Mouse (Mus musculus) liver, embryonic 16.5 days (tissue): ENCODE measurements around the gene Tmem242. TPM values are rescaled to one million over a fixed set of nuclear protein-coding genes. Genes with fewer than 3 reads are reported as not detected.

Experiments
- ATAC-seq: fragments of 200-750 bp; cut with Nextera tagmentation; 2 replicates; pipeline ENCODE4 v1.8.0; 2017; ENCODE audit warnings: low read depth, mild to moderate bottlenecking, moderate number of reproducible peaks, moderate library complexity
- H3K27ac ChIP-seq: fragments of 300-500 bp; sonication (generic); 2 replicates; pipeline ENCODE4 v1.5.1; 2014; ENCODE audit warnings: mild to moderate bottlenecking, low read length
- H3K27me3 ChIP-seq: fragments of 300-500 bp; sonication (generic); 2 replicates; pipeline ENCODE4 v1.6.1; 2014; ENCODE audit warnings: low read depth, low read length, mixed read lengths; ENCODE audit not compliant: control insufficient read depth, insufficient read depth
- H3K36me3 ChIP-seq: fragments of 300-500 bp; sonication (generic); 2 replicates; pipeline ENCODE4 v1.6.1; 2014; ENCODE audit warnings: mild to moderate bottlenecking; ENCODE audit not compliant: control insufficient read depth, insufficient read depth
- H3K4me1 ChIP-seq: fragments of 300-500 bp; sonication (generic); 2 replicates; pipeline ENCODE4 v1.6.1; 2014; ENCODE audit warnings: low read depth, low read length, mixed read lengths; ENCODE audit not compliant: control insufficient read depth
- H3K4me2 ChIP-seq: fragments of 300-500 bp; sonication (generic); 2 replicates; pipeline ENCODE4 v1.6.1; 2014; ENCODE audit warnings: low read depth, low read length, mixed read lengths
- H3K4me3 ChIP-seq: fragments of 300-500 bp; sonication (generic); 2 replicates; pipeline ENCODE4 v1.5.1; 2014; ENCODE audit warnings: low read depth, mild to moderate bottlenecking, low read length
- H3K9ac ChIP-seq: fragments of 300-500 bp; sonication (generic); 2 replicates; pipeline ENCODE4 v1.6.1; 2014; ENCODE audit warnings: low read depth, low read length
- H3K9me3 ChIP-seq: fragments of 300-500 bp; sonication (generic); replicated peaks from 2 replicates; pipeline ENCODE4 v1.6.1; 2016; ENCODE audit warnings: low read length; ENCODE audit not compliant: control insufficient read depth
- WGBS: fragments of 180-500 bp; shearing (Covaris S2); extraction: QIAGEN DNeasy Blood & Tissue Kit; methylation state at CpG from one replicate; pipeline ENCODE4 v1.1.7; 2014; ENCODE audit not compliant: insufficient replicate concordance; 5-methylcytosine and 5-hydroxymethylcytosine counted together
- polyA plus RNA-seq: library from polyadenylated mRNA; unstranded; fragments of >200 nt; fragmentation: Nextera tagmentation; extraction: Ambion mirVana; gene quantifications from 2 replicates; pipeline ENCODE4 v1.2.1, GENCODE M21; 2015

Gene Tmem242
- polyA plus RNA-seq, 1 experiment from 2014 or later = 43.0 TPM

GRCm38 (mm10) chr17:5421835-5422234 lies 18.2 kb downstream of the Tmem242 start:
- H3K4me1 ChIP-seq = no peaks in the 10 kb centered on the region
- H3K4me3 ChIP-seq = no peak overlapping the region
- no peaks in the 10 kb centered on the region for H3K9me3 ChIP-seq
- no peaks in the 10 kb centered on the region for H3K27me3 ChIP-seq
- no peak for ATAC-seq
- no peak overlapping the region for H3K4me2 ChIP-seq
- no peak overlapping the region for H3K9ac ChIP-seq
- WGBS = 40% methylated on average over 4 of the region's 4 CpGs
- no peaks in the 10 kb centered on the region; the same call in 1 of the 2 replicates for H3K36me3 ChIP-seq
- H3K27ac ChIP-seq = no peak overlapping the region

DNA sequence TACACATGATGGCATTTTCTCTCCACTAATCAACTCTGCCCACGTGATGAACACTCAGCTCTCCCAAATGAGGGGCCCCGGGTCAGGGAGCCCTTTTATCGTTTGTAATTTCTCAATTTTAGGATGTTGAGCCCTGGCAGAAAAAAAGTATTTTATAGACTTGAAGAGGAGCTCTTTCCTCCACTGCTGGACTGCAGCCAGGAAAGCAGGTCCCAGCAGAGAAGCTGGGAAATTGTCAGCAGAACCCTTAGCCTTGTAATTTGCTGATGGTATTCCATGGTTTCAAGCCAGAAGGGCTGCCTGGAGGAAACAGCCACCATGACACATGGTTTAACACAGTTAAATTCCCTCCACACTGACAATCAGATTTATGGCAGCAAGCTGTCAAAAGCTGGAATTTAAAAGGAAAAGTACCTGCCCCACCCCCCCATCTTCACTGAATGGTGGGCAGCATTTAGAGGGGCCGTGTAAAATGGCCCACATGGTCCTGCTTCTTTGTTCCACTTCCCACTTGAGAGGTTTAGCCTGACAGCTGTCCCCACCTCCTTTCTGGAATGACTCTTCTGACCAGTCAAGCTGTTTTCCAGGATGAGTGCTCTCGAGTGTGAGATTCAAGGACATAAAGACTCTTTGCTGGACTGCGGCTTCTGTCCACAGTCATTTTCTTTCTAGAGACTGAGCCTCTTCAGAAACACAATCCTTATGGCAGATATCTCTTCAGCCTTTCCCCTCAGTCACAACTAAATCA lies 20.1 kb downstream of the Tmem242 start:
- H3K36me3 ChIP-seq = no peaks in the 10 kb centered on the region; the same call in 1 of the 2 replicates
- no peaks in the 10 kb centered on the region for H3K9me3 ChIP-seq
- H3K4me1 ChIP-seq = no peaks in the 10 kb centered on the region
- no peaks in the 10 kb centered on the region for H3K27me3 ChIP-seq
- H3K4me2 ChIP-seq = no peak overlapping the region
- H3K27ac ChIP-seq = no peak overlapping the region
- ATAC-seq = no peak
- WGBS = 71% methylated on average over 6 of the region's 6 CpGs
- no peak overlapping the region for H3K9ac ChIP-seq
- H3K4me3 ChIP-seq = no peak overlapping the region

DNA sequence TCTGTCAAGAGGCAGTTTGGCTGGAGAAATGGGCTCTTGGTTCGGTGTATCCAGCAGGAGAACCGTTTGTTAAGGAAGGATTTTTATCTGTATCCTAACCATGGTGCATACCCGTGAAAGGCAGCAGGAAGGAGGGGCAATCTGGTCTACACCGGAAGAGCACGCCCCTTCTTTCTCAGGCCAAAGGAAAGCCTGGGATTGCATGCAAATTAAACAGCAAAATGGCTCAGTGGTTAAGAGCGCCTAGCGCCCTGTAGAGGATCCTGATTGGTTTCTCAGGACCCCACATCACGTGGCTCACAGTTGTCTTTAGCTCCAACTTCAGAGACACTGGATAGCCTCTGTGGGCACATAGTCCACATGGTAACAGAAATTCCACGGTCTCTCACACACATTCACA lies 21.0 kb downstream of the Tmem242 start:
- no peaks in the 10 kb centered on the region for H3K9me3 ChIP-seq
- H3K27me3 ChIP-seq = no peaks in the 10 kb centered on the region
- no peak for ATAC-seq
- H3K36me3 ChIP-seq = no peaks in the 10 kb centered on the region; the same call in 1 of the 2 replicates
- WGBS = 72% methylated on average over 9 of the region's 9 CpGs
- no peaks in the 10 kb centered on the region; the same call in 1 of the 2 replicates for H3K4me1 ChIP-seq
- no peak overlapping the region for H3K4me2 ChIP-seq
- H3K27ac ChIP-seq = no peak overlapping the region
- no peak overlapping the region for H3K4me3 ChIP-seq
- no peak overlapping the region for H3K9ac ChIP-seq

GRCm38 (mm10) chr17:5418545-5418944 lies 21.5 kb downstream of the Tmem242 start, which contains the start of gene Ldhal6b:
Gene Ldhal6b (minus strand): TSS chr17:5418767.
- no peak within 1 kb of the TSS for H3K27ac ChIP-seq
- ATAC-seq = no peak
- H3K4me1 ChIP-seq = no peaks in the 10 kb centered on the region; the same call in 1 of the 2 replicates
- H3K4me3 ChIP-seq = no peak within 1 kb of the TSS
- 82% methylated on average over 11 of the region's 11 CpGs for WGBS
- no peaks in the 10 kb centered on the region for H3K27me3 ChIP-seq
- H3K4me2 ChIP-seq = no peak within 1 kb of the TSS
- H3K9ac ChIP-seq = no peak within 1 kb of the TSS
- no peaks in the 10 kb centered on the region; the same call in 1 of the 2 replicates for H3K36me3 ChIP-seq
- H3K9me3 ChIP-seq = no peaks in the 10 kb centered on the region

- no peak overlapping the region for H3K9ac ChIP-seq
- no peak for ATAC-seq
- H3K27me3 ChIP-seq = no peaks in the 10 kb centered on the region
- no peak overlapping the region for H3K4me3 ChIP-seq
- H3K36me3 ChIP-seq = no peaks in the 10 kb centered on the region; the same call in 1 of the 2 replicates
- H3K27ac ChIP-seq = no peak overlapping the region
- H3K4me1 ChIP-seq = no peaks in the 10 kb centered on the region; the same call in none of the 2 replicates
- H3K4me2 ChIP-seq = no peak overlapping the region
- no peaks in the 10 kb centered on the region for H3K9me3 ChIP-seq
- 77% methylated on average over 3 of the region's 3 CpGs for WGBS
These were observed 23.5 kb downstream of the Tmem242 start for GRCm38 (mm10) chr17:5416518-5416917.

DNA sequence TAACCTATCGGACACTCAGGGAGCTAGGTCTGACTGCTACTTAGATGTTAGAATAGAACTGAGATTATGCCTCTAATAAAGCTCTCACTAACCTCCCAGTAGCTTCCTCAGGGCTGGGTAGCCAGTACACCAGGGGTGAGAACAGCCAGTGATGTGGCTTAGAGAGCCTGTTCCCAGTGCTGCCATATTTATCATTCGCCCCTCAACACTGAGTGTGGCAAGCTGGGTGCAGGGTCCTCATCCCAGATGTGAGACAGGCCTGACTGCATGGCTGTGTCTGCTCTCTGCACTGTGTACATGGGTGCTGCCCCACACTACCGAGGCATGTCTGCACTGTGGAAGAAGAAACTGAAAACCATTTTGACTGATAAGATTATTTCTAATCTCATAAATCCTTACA lies 26.0 kb downstream of the Tmem242 start:
- no peaks in the 10 kb centered on the region for H3K27me3 ChIP-seq
- no peaks in the 10 kb centered on the region; the same call in none of the 2 replicates for H3K4me1 ChIP-seq
- ATAC-seq = no peak
- H3K36me3 ChIP-seq = no peaks in the 10 kb centered on the region
- 58% methylated on average over 3 of the region's 3 CpGs for WGBS
- no peak overlapping the region for H3K4me2 ChIP-seq
- H3K27ac ChIP-seq = peak overlapping the region; percentile 60; the same call in 1 of the 2 replicates
- no peaks in the 10 kb centered on the region for H3K9me3 ChIP-seq
- H3K4me3 ChIP-seq = no peak overlapping the region
- H3K9ac ChIP-seq = no peak overlapping the region

- Histone ChIP-seq H3K27me3 (no peaks in the 10 kb centered on the region), H3K9ac (no peak overlapping the region), H3K4me1 (no peaks in the 10 kb centered on the region; the same call in none of the 2 replicates), H3K4me2 (no peak overlapping the region), H3K9me3 (no peaks in the 10 kb centered on the region), H3K36me3 (no peaks in the 10 kb centered on the region), H3K27ac (peak overlapping the region; percentile 60; the same call in 1 of the 2 replicates), H3K4me3 (no peak overlapping the region)
- ATAC-seq = peak; percentile 94
- 75% methylated on average over 13 of the region's 13 CpGs for WGBS
These were observed 26.7 kb downstream of the Tmem242 start for GRCm38 (mm10) chr17:5413350-5413749.

DNA sequence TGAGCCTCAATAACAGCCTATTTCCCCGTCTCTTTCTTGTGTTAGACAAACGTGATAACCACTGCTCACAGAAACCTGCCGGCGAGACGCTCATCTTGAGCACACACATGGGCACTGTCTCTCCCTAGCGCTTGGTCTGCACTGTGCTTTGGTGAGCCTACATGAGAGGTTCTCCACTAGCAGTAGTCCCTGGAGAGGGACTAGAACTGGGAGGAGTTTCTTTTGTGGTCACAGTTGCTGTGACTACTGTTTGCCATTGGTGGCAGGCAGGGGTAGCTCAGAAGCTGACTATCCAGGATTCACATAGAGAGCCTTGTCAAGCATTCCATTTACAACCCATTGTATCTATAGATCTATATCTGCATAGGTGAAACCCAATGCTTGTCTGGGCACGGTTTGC lies 27.3 kb downstream of the Tmem242 start:
- WGBS = 57% methylated on average over 7 of the region's 7 CpGs
- Histone ChIP-seq H3K4me1 (no peaks in the 10 kb centered on the region; the same call in none of the 2 replicates), H3K27me3 (no peaks in the 10 kb centered on the region), H3K9me3 (no peaks in the 10 kb centered on the region), H3K36me3 (no peaks in the 10 kb centered on the region), H3K9ac (no peak overlapping the region), H3K4me2 (no peak overlapping the region), H3K27ac (peak overlapping the region; percentile 38; the same call in 1 of the 2 replicates), H3K4me3 (no peak overlapping the region)
- no peak for ATAC-seq

DNA sequence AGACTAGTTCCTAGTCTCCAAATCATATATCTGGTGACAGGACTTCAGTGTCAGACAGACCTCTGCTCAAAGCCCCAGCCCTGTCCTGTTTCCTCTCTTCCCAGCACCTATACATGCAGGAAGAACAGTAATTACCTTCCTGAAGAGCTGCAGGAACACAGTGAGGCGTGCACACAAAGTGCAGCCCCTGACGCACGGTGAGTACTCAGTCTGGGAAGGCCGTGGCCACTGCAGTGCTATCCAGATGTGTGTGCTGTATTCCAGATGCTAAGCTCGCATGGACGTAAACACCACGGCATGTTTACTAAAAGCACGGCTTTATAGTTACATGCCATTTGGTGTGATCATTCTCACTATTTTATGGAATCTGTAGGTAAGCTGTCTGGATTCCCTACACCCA lies 27.8 kb downstream of the Tmem242 start:
- Histone ChIP-seq H3K36me3 (no peaks in the 10 kb centered on the region), H3K4me2 (no peak overlapping the region), H3K27me3 (no peaks in the 10 kb centered on the region), H3K9ac (no peak overlapping the region), H3K4me1 (no peaks in the 10 kb centered on the region; the same call in none of the 2 replicates), H3K4me3 (no peak overlapping the region), H3K27ac (no peak overlapping the region), H3K9me3 (no peaks in the 10 kb centered on the region)
- ATAC-seq = no peak
- 84% methylated on average over 8 of the region's 8 CpGs for WGBS
